Mouse (Mus musculus) small intestine, adult 2 months (tissue): ENCODE results near the gene Idnk.

Experiments used
- CTCF ChIP-seq: fragments of 200-500 bp; IDR thresholded peaks from 2 replicates; pipeline ENCODE4 v1.5.1; 2012; ENCODE audit warnings: low read depth, mild to moderate bottlenecking, control low read depth, inconsistent platforms, low read length, moderate library complexity, mixed read lengths; ENCODE audit not compliant: insufficient replicate concordance, insufficient read length; ENCODE audit errors: extremely low read depth
- POLR2A ChIP-seq: fragments of 200-500 bp; IDR thresholded peaks from 2 replicates; pipeline ENCODE4 v1.6.1; 2012; ENCODE audit warnings: low read depth, mild to moderate bottlenecking, control low read depth, inconsistent platforms, low read length, moderate library complexity

DNA sequence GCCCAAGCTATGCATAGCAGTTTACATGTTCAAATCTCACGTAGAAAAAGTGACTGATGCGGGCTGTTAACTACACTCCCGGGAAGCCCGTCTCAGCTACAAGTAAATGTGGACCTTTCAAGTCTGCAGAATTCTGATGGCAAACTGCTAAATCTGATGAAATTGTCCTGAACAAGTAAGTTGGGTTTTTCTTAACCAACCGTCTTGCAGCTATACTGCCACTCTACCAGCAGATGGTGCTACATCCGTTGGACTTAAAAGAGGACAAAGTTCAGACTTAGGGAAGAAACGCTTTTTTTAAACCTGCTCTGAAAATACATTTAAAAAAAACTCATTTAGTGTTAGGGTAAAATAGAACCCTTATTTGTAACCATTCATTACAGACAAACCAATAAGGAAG lies 31.3 kb upstream of the Idnk start:
- TF ChIP-seq POLR2A (no peak), CTCF (no peak)
